Mouse (Mus musculus) neural tube, postnatal 0 days (tissue): ENCODE results near the gene Ascl4. TPM values are rescaled to one million over a fixed set of nuclear protein-coding genes. Genes with fewer than 3 reads are reported as not detected.

ENCODE experiments used
- polyA plus RNA-seq: library from polyadenylated mRNA; unstranded; fragments of >200 nt; fragmentation: Nextera tagmentation; extraction: Ambion mirVana; gene quantifications from 2 replicates; pipeline ENCODE4 v1.2.1, GENCODE M21; 2015

Gene Ascl4
- polyA plus RNA-seq = 0.22 and 0.29 TPM in 2 replicates

DNA sequence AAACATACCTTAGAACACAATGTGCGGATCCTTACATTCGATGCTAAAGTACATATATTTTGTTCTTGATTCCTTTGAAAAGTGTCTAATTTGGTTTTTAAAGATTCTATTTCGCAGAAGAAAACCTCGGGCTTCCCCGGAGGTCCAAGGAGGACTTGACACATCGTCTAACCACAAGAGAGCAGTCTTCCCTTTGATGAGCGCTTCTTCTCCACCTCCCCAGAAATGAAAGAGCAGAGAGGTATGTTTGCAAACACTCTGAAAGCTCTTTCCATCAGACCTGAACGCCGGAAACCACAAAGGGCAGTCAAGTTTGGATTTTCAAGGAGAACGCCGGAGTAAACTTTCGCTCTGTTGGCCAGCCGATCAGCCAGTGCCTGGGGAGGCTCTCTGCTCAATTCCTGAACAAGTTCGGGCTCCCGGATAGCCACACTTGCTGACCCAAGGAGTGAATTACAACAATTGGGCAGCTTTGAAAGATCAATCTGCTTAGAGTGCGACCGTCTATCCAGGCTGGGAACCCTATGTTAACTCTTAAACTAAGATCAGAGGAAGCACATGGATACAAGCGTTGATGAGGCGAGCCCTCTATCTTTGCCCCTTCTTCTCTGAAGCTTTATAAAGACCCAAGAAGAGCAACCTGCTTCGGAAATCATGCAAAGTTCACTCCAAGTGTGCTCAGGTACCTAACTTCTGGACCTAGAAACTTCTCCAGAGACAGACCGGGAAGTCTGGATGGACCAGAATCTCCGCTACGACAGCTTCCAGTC lies at the start of gene Ascl4:
Ascl4 (plus strand) TSS at position 6 of the 770 bp plus-strand sequence.

DNA sequence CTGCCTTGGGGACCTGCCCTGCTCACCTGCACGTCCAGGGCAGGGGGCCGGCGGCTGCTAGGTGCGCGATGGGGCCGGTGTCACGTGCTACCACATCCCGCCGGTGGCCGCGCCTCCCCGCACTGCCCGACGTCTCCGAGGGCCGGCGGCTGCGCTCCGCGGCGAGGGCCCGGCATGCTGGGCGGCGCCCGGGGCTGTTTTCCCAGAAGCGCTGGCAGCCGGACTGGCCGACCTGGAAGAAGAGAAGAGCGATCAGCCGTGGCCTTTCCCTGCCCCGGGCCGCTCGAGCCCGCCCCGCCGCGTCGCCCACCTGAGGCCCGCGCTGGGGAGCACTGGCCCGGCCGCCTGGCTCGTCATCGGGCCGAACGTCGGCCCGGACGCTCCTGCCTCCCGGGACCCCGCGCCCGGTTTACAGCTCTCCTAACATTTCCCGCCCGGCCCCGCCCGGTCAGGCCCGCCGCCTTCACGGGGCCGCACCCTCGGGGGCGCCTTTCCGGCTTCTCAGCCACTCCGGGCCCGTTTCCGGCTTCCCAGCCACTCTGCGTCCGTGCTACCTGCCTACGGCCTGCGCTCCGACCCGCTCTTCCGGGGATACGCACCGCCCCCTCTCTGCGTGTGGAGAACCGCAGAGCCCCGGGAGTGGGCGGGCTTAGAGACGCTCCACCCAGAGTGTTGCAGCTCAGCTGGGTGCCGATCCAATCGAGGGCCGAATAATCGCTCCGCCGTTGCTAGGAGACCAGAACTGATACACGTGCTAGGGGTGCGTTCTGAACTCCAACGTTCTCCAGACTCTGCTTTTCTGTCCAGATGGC lies 10.8 kb upstream of the Ascl4 start, which contains the start of gene Prdm4:
Prdm4 (minus strand) TSS at position 645 of the 812 bp plus-strand sequence.

DNA sequence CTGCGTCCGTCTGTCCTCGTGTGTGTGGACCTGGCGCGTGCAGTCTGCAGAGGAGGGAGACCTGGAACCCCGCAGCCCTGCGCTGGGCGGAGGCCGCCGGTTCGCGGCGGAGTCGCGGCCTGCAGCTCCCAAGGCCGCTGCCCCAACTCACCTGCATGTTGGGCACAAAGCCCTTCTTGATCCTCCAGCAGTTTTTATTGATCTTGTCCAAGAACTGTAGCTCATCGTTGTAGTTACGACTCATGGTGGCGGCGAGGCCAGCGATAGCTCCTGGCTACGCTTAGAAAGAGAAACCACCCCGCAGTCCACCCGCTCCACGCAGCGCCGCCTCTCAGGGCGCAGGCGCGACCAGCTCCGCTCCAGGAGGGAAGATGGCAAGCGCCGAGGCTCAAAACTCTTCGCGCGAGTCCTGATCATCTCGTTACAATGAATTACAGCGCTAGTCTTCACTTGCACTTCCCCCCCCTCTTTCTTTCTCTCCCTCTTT lies 30.0 kb downstream of the Ascl4 start, which contains the start of gene Rtcb:
Rtcb (minus strand) TSS at position 360 of the 487 bp plus-strand sequence.

Other genes starting within 250 kb of the Ascl4 start
- 47.5 and 47.8 TPM in 2 replicates for gene Pwp1, start 98.2 kb upstream of the Ascl4 start, polyA plus RNA-seq
- 14.1 and 14.4 TPM in 2 replicates for gene Prdm4, start 10.5 kb upstream of the Ascl4 start, polyA plus RNA-seq
- 136 and 138 TPM in 2 replicates for gene Rtcb, start 30.1 kb downstream of the Ascl4 start, polyA plus RNA-seq
- 0.48 and 0.75 TPM in 2 replicates for gene Bpifc, start 84.2 kb downstream of the Ascl4 start, polyA plus RNA-seq
- gene Fbxo7, start 94.3 kb downstream of the Ascl4 start, polyA plus RNA-seq = 32.6 and 36.2 TPM in 2 replicates